Mouse (Mus musculus) stomach, postnatal 0 days (tissue): Measurements from ENCODE around the gene Zfyve21. TPM values are rescaled to one million over a fixed set of nuclear protein-coding genes. Genes with fewer than 3 reads are reported as not detected.

Experiments
- ATAC-seq: fragments of 200-750 bp; cut with Nextera tagmentation; 2 replicates; pipeline ENCODE4 v1.8.0; 2017; ENCODE audit not compliant: low FRiP score, low TSS enrichment
- DNase-seq: peaks from one replicate; pipeline ENCODE4 v3.0.0-alpha.2; 2016; ENCODE audit warnings: low spot score
- H3K27ac ChIP-seq: fragments of 300-500 bp; sonication (generic); replicated peaks from 2 replicates; pipeline ENCODE4 v1.5.1; 2014; ENCODE audit warnings: mild to moderate bottlenecking, control low read depth
- H3K27me3 ChIP-seq: fragments of 300-500 bp; sonication (generic); 2 replicates; pipeline ENCODE4 v1.6.1; 2014; ENCODE audit warnings: low read length; ENCODE audit not compliant: control insufficient read depth, insufficient read depth
- H3K36me3 ChIP-seq: fragments of 300-500 bp; sonication (generic); 2 replicates; pipeline ENCODE4 v1.6.1; 2014; ENCODE audit warnings: low read length, mixed read lengths; ENCODE audit not compliant: control insufficient read depth, insufficient read depth
- H3K4me1 ChIP-seq: fragments of 300-500 bp; sonication (generic); replicated peaks from 2 replicates; pipeline ENCODE4 v1.6.1; 2014; ENCODE audit warnings: antibody characterized with exemption; ENCODE audit not compliant: control insufficient read depth, insufficient read depth
- H3K4me2 ChIP-seq: fragments of 300-500 bp; sonication (generic); replicated peaks from 2 replicates; pipeline ENCODE4 v1.6.1; 2014; ENCODE audit warnings: low read depth, mild to moderate bottlenecking, control low read depth, moderate library complexity
- H3K4me3 ChIP-seq: fragments of 300-500 bp; sonication (generic); 2 replicates; pipeline ENCODE4 v1.5.1; 2014; ENCODE audit warnings: low read depth, low read length, control low read depth
- H3K9ac ChIP-seq: fragments of 300-500 bp; sonication (generic); 2 replicates; pipeline ENCODE4 v1.6.1; 2014; ENCODE audit warnings: mild to moderate bottlenecking, low read length, control low read depth, mixed read lengths
- H3K9me3 ChIP-seq: fragments of 300-500 bp; sonication (generic); 2 replicates; pipeline ENCODE4 v1.6.1; 2016; ENCODE audit warnings: low read length; ENCODE audit not compliant: control insufficient read depth
- CTCF ChIP-seq: IDR thresholded peaks from 2 replicates; pipeline ENCODE4 v1.5.1; 2016; ENCODE audit warnings: antibody characterized with exemption, low read depth, mild to moderate bottlenecking, moderate library complexity
- EP300 ChIP-seq: optimal IDR thresholded peaks from 2 replicates; pipeline ENCODE3; 2016; ENCODE audit warnings: antibody characterized with exemption
- WGBS: fragments of 180-500 bp; shearing (Covaris S2); extraction: QIAGEN DNeasy Blood & Tissue Kit; methylation state at CpG from one replicate; pipeline ENCODE4 v1.1.7; 2014; 5-methylcytosine and 5-hydroxymethylcytosine counted together
- polyA plus RNA-seq: library from polyadenylated mRNA; unstranded; fragments of >200 nt; fragmentation: Nextera tagmentation; extraction: Ambion mirVana; gene quantifications from 2 replicates; pipeline ENCODE4 v1.2.1, GENCODE M21; 2015

Gene Zfyve21
- polyA plus RNA-seq, 1 experiment from 2014 or later = 72.0 TPM

DNA sequence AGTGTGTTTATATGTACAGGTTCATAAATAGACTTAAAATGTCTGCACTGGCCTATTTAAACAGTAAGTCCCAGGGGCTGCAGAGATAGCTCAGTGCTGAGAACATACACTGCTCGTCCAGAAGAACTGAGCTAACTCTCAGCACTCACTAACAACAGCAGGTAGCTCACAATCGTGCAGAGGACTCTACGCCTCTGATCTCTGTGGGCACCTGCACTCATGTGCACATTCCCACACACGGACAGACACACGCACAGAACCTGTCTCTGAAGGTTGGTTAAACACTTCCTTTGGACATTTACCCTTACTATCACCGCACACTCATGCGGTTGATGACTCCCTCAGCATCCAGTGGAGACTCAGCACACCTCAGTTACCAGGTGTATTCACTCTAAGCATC, 56.8 kb downstream of the Zfyve21 start:
- DNase-seq = no peak
- H3K9ac ChIP-seq = no peak overlapping the region
- 92% methylated on average over 7 of the region's 7 CpGs for WGBS

DNA sequence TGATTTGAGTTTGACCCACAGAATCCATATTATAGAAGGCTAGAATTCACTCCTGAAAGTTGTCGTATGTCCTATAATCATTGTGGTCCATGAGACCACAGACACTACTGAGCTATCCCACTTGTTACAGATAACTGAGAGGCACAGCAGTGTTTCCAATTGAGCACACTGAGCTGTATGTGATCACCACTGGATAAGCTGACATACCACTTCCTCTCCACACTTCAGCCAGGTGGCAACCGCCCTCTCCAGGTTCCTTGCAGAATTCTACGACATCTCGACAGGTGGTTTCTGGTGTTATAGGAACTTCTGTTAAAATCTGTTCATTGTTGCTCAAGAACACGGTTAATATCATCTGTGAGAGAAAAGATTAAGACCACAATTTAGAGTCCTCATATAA, 58.1 kb downstream of the Zfyve21 start:
- no peaks in the 10 kb centered on the region for H3K27me3 ChIP-seq
- DNase-seq (no peak), ATAC-seq (no peak)
- 85% methylated on average over 5 of the region's 5 CpGs for WGBS
- peaks cover 9% of the 10 kb centered on the region for H3K36me3 ChIP-seq
- no peaks in the 10 kb centered on the region for H3K9me3 ChIP-seq
- no peak overlapping the region for H3K4me2 ChIP-seq
- TF ChIP-seq EP300 (no peak), CTCF (no peak)
- no peaks in the 10 kb centered on the region for H3K4me1 ChIP-seq
- no peak overlapping the region for H3K4me3 ChIP-seq
- H3K27ac ChIP-seq = no peak overlapping the region
- H3K9ac ChIP-seq = no peak overlapping the region

More for the DNA sequence above, 56.8 kb downstream of the Zfyve21 start:
- no peaks in the 10 kb centered on the region for H3K9me3 ChIP-seq
- no peaks in the 10 kb centered on the region for H3K4me1 ChIP-seq
- H3K4me2 ChIP-seq = no peak overlapping the region
- peaks cover 11% of the 10 kb centered on the region for H3K36me3 ChIP-seq
- H3K4me3 ChIP-seq = no peak overlapping the region
- TF ChIP-seq EP300 = no peak
- no peak for TF ChIP-seq CTCF
- ATAC-seq = no peak
- no peak overlapping the region for H3K27ac ChIP-seq
- H3K27me3 ChIP-seq = no peaks in the 10 kb centered on the region

DNA sequence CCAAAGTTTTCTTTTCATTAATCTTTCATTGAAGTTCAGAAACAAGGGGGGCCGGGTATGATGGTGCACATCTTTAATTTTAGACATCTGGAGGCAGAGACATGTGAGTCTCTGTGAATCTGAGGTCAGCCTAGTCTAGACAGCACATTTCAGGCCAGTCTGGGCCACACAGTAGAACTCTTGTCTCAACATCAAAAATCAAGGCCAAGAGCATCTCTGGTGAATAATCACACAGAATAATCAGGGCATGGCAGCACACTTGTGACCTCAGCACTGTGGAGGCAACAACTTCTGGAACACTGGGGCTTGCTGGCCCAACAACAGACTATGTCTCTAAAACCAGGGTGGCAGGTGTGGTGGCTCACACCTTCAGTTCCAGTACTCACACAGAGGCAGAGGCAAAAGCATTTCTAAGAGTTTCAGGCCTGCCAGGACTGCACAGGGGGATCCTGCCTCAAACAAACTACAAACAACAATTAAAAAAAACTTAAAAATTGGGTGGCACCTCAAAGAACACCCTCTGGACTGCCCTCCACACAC, 60.7 kb downstream of the Zfyve21 start:
- Histone ChIP-seq H3K36me3 (peaks cover 6% of the 10 kb centered on the region), H3K9me3 (no peaks in the 10 kb centered on the region), H3K4me3 (no peak overlapping the region), H3K4me1 (no peaks in the 10 kb centered on the region), H3K27ac (no peak overlapping the region), H3K27me3 (no peaks in the 10 kb centered on the region), H3K9ac (no peak overlapping the region), H3K4me2 (no peak overlapping the region)
- TF ChIP-seq CTCF (no peak), EP300 (no peak)
- no peak for ATAC-seq
- DNase-seq = no peak
- 63% methylated on average over 1 of the region's 1 CpGs for WGBS

DNA sequence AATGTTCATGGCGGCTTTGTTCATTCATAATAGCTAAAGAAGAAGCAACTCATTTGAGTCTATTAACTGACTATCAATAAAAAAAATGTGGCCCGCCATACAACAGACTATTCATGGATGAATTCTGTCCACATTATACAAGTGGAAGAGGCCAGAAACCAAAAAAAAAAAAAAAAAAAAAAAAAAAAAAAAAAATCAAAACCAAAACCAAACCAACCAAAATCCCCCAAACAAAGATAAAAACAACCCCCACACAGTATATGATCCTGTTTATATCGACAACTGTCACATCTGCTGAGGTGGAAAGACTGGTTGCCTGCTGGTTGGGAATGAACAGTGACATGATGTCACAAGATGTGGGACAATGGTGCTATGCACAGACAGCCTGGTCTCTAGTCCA, 61.5 kb downstream of the Zfyve21 start:
- Histone ChIP-seq H3K4me2 (no peak overlapping the region), H3K27ac (no peak overlapping the region), H3K27me3 (no peaks in the 10 kb centered on the region), H3K4me1 (no peaks in the 10 kb centered on the region), H3K9ac (no peak overlapping the region), H3K4me3 (no peak overlapping the region), H3K36me3 (peaks cover 4% of the 10 kb centered on the region; the same call in 1 of the 2 replicates), H3K9me3 (no peaks in the 10 kb centered on the region)
- ATAC-seq (no peak), DNase-seq (no peak)
- TF ChIP-seq EP300 (no peak), CTCF (no peak)
- 87% methylated on average over 3 of the region's 3 CpGs for WGBS

DNA sequence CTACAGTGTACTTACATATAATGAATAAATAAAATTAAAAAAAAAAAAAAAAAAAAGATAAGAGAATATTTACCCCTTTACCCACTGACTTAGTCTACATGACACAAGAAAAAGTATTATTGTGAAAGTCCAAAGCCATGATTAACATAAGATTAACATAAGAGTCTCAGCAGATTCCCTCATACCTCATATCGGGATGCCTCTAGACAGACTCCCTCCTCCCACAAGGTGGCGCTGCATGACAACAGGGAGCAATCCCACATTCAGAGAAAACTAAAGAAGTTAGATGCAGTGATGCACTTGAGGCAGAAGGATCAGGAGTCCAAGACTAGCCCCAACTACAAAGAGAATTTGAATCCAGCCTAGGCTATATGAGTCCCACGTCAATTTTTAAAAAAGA, 64.2 kb downstream of the Zfyve21 start:
- Histone ChIP-seq H3K4me2 (no peak overlapping the region), H3K4me3 (no peak overlapping the region), H3K9ac (no peak overlapping the region), H3K27me3 (no peaks in the 10 kb centered on the region), H3K9me3 (no peaks in the 10 kb centered on the region), H3K36me3 (no peaks in the 10 kb centered on the region), H3K27ac (no peak overlapping the region), H3K4me1 (no peaks in the 10 kb centered on the region)
- DNase-seq = peak; percentile 87
- peak; percentile 78 for ATAC-seq
- TF ChIP-seq CTCF (peak; percentile 98), EP300 (no peak)
- WGBS = 18% methylated on average over 3 of the region's 3 CpGs

Other genes with a start within 250 kb of the Zfyve21 start
- gene Mark3, start 239.6 kb upstream of the Zfyve21 start, polyA plus RNA-seq = 15.6 and 18.5 TPM in 2 replicates
- 532 and 573 TPM in 2 replicates for gene Ckb, start 141.8 kb upstream of the Zfyve21 start, polyA plus RNA-seq
- gene Trmt61a, start 136.1 kb upstream of the Zfyve21 start, polyA plus RNA-seq = 7.4 and 8.5 TPM in 2 replicates
- gene Bag5, start 100.9 kb upstream of the Zfyve21 start, polyA plus RNA-seq = 34.9 and 36.9 TPM in 2 replicates
- 41.8 and 42.8 TPM in 2 replicates for gene Apopt1, start 100.9 kb upstream of the Zfyve21 start, polyA plus RNA-seq
- 55.7 and 56.7 TPM in 2 replicates for gene Klc1, start 55.3 kb upstream of the Zfyve21 start, polyA plus RNA-seq
- 1.8 and 3.2 TPM in 2 replicates for gene Xrcc3, start 297 bp upstream of the Zfyve21 start, polyA plus RNA-seq
- 18.9 and 21.5 TPM in 2 replicates for gene Ppp1r13b, start 93.9 kb downstream of the Zfyve21 start, polyA plus RNA-seq
- 814 and 865 TPM in 2 replicates for gene Atp5mpl, start 152.8 kb downstream of the Zfyve21 start, polyA plus RNA-seq
- 0.01 TPM in 1 of 2 replicates, not detected in the other for gene Tdrd9, start 157.4 kb downstream of the Zfyve21 start, polyA plus RNA-seq
- 0.08 and 0.13 TPM in 2 replicates for gene Rd3l, start 167.1 kb downstream of the Zfyve21 start, polyA plus RNA-seq